Mouse (Mus musculus): ENCODE measurements at regions not wholly inside any gene's neighbourhood (a gene's known extent, or its start where the extent isn't known, plus 50 kb on each side); places are given as distances from the start of the nearest gene placed in this dataset.
A peak's percentile ranks its signal among the peaks of the same experiment; 100 is the strongest.

DNA sequence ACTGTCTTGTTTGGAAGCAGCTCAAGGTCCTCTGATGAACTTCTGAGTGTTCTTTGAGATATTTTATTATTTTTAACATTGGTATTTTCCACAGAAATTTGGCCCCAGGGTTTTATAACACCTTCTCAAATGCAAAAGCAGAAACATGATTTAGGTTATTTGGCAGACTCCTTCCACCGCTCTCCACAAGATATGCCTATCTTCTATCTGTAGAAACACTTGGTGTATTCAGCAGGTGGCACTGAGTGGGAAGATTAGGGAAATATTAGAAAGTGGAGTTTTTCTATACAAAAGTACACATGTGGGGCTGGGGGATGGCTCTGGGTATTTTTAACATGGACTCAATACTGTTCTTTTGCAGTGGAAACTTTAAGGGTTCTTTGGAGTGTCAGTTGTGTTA lies 475.3 kb downstream of the Dach1 start:
- DNase-seq (ENCODE audit: low spot score in 2 of 2), result no peak

DNA sequence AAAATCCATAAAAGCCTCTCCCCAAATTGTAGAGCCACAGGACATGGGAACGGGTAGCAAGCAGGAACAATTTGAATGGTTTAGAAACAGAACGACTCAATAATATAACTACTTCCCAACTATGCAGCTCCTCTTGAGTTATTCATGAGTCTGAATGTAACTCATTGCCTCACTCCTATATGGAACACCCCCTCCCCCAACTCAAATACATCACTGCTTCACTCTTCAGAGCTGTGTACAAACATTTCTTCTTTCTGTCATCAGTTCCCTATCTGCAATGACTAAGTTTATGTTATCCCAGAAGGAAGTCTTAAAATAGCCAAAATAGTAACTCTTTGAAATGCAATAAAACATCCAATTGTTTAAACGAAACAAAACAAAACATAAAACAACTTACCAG lies 484.9 kb downstream of the Dach1 start:
- DNase-seq (ENCODE audit: low spot score in 2 of 2), result no peak

DNA sequence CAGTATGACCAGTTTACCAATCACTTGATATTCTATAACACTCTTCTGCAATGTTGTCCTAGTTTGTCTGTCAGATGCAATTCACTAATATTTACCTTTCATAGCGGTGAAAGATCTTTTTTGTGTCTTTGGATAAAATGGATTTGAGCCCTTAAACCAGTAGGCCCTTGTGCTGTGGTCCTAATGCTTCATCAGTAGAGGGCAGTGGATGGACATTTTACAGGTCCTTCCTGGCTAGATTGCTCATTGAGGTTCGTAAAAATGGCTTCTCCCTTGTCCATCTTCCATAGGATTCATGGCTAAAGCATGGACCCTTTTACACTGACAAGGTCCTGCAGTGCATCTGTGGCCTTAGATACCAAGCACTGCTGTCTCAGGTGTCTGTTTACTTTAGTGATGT lies 501.8 kb downstream of the Dach1 start:
- DNase-seq (ENCODE audit: low spot score in 2 of 2), result no peak

DNA sequence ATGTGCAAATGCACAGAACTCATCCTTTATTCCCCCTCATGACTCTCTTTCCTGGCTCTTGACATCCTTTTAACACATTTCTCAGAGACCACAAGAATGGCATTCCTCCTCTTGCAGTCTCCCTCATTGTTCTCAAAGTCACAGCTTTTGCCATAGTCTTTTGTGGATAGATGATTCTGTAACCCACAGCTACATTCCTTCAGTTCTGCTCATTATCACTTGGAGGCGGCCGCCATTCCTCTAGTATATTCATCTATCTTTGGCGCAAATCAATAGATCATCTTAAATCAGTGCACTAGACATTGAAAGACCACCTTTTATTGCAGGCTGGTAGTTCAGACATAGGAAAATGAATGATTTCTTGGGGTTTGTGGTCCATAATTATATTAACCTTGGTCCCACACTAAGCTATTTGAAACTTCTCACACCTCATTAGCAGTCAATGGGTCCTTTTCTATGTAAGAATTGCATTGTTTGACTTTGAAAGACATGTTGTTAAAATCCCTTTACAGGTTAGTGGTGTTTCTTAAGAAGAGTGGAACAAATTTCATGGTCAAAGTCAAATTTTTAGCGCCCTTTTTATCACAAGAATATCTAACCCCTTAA lies 531.3 kb downstream of the Dach1 start:
- DNase-seq (ENCODE audit: low spot score in 2 of 2), result no peak

DNA sequence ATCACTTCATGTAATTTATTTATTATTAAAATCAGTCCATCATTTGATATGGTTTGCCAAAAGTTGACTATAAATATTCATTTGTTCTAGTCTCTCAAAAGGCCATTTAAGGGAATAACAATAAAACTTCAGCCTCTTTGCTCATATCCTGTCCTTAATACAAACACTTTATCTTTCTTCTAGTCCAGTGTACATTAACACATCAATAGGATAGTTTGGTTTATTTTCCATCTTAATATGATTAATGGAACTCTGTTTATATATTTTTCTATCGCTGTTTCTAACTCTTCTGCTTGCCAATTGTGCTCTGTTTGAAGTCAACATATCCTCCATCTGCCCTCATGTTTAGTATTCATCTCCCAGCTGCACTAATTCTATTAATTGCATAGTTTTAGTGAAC lies 558.1 kb downstream of the Dach1 start:
- DNase-seq (ENCODE audit: low spot score in 2 of 2), result no peak

DNA sequence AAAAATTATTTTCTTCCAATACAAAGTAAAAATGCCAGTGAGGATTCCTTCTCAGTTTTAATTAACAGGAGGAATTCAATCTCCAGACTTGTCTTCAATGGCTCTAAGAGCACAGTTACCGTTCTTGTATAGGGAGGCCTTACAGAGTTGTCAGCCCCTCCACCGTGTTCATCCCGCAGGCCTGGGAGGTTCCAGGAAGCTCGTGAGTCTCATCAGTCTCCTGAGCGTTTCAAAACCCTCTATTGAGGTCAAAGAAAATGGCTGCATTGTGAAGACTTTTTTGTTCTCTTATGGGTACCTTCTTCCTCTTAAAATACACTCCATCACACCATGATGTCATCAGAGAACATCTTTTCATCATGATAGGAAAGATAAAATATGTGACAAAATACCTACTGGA lies 572.9 kb downstream of the Dach1 start:
- no peak for DNase-seq (ENCODE audit: low spot score in 2 of 2)

DNA sequence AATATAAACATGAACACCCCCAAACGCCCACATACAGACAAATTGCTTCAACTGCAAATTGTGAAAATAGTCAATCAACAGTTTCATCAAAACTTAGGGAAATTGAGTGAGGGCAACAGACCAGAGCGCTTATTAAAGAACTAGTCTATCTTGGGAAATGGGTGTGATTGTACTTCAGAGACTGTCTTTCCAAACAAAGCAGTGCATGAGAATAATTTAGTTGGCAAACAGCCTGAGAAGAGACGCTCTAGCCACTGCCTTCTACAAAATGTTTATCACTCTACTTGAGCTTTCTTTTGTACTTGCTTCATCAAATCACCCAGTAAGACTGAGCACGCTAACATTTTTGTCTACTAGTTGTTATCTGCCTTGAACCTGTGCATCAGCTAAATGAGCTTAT lies 581.0 kb downstream of the Dach1 start:
- DNase-seq (ENCODE audit: low spot score in 2 of 2), result no peak

DNA sequence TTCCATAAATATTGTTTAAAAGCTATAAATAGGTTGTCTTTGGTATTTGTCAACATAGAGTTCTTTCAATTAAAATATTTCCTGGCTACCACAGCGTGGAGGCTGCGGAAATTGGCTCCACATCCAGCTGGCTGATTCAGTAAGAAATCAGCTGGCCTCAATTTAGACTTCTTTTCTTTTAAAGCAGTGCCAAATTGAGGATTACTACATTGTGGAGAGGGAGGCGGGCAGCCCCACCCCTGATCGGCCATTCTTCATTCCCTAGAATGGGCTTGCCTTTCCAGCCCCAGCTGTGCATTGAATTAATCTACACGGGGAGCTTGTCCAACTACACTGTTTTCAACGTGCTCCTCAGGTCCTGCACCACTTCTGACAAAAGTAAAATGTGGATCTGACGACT lies 581.4 kb downstream of the Dach1 start:
- DNase-seq (ENCODE audit: low spot score in 2 of 2), result peak; percentile 27 to 28

DNA sequence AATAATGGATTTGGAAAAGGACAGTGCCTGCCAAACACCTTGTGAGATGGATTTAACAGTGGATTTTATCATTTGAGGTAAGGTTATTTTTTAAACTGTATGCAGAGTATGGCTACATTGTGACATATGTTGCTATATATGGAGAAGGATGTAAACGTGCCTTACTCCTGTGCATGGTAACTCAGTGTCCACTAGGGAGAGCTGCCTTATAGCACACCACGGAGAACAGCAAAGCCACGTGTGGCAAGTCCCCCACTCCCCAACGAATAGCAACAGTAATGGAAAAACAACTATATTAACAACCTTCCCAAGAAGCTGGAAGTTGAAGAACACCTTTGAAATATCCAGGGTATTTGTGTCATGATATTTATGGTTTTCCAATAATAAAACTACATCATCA lies 582.6 kb downstream of the Dach1 start:
- DNase-seq (ENCODE audit: low spot score in 2 of 2), result no peak

DNA sequence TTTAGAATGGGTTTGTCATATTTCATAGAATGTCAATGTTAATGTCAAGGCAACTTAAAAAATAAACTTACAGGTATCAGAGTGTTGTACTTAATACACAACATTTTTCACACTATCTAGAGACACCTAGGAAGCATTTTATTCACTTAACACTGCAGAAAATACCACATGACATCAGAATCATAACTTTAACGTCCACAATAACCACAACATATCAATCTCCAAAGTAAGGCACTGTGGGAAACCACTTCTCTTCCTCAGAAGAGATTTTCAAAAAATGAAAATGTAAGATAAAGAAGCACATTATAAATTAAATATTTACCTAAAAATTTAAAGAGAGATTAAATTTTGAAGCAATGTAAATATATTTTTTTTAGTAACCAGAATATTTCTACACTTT lies 599.3 kb downstream of the Dach1 start:
- no peak for DNase-seq (ENCODE audit: low spot score in 2 of 2)

DNA sequence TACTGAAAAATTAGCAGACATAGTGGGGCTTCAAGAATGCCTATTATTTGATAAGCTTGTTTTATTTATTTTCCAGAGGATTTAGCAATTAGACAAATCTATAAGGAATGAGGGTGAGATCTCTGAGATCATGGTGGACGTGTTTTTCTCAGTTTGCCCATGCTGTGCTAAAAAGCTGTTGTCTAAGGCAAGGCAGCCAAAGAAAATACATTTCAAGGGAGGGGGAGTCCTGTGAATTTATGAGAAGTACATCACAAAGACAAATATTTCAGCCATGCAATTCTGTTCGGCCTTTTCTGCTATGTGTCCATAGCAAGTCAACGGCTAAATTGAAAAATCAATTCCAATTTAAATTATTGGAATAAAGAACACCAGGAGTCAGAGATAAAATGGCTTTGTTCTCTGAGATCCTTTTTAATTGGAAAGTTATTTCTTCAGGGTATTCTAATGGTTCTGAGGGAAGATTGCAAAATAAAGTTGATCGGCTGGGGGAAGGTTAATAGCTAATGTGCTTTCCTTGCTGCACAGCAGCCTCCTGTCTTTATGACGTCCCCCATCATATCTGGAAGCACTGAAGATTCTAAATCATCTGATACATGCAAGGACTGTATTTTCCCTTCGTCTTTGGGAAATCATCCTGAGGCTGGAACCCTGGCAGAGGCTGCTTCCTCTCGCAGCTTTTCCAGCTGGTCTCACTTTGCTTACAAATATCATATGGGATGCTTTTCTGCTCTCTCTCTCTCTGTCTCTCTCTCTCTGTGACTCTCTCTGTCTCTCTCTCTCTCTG lies 609.3 kb downstream of the Dach1 start:
- no peak for DNase-seq (ENCODE audit: low spot score in 2 of 2)

DNA sequence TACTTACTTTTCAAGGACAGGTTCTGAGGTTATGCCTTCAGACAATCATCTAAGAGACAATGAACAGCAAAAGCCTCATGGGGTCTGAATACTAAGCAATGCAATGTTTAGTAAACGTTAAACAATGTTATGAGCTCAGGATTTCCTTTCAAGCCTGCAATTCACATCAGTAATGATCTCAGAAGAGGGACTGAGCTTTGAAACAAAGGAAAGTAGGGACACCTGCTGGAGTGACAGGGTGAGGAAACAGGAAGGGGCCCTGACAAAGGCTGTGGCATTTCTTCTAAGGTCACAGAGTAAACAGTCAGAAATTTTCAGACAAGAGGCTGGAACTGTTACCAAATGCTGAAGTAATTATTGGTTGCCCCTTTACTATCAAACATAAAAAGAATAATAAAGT lies 610.0 kb downstream of the Dach1 start:
- DNase-seq (ENCODE audit: low spot score in 2 of 2), result no peak

DNA sequence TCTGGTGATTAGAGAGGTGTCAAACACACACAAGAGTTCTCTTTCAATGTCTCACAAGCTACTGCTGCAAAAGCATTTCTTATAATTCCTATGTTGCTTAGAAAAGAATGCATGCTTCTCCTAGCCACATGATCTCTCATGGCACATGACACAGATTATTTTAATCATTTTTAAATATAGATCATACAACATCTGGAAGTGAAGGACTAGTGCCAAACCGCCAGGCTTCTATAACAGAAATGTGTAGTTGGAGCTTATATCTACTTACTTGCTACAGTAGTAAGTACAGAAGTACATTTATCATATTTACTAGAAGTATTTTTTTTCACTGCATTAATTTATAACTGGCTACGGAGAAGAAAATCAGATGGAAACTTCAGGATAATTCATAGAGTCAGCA lies 611.3 kb downstream of the Dach1 start:
- DNase-seq (ENCODE audit: low spot score in 2 of 2), result no peak

DNA sequence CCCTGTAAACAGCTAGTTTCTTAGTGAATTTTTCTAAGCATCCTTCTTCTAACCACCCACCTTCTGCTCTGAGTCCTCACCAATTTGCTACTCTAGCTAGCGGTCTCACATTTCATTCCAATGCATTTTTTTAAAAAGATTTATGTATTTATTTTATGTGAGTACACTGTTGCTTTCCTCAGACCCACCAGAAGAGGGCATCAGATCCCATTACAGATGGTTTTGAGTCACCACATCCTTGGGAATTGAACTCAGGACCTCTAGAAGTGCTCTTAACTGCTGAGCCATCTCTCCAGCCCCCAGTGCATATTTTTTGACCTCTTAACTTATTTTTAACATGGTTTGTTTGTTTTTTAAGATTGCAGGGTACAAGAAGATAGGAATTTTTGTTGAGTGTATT lies 611.7 kb downstream of the Dach1 start:
- DNase-seq (ENCODE audit: low spot score in 2 of 2), result peak; percentile 4 to 14

DNA sequence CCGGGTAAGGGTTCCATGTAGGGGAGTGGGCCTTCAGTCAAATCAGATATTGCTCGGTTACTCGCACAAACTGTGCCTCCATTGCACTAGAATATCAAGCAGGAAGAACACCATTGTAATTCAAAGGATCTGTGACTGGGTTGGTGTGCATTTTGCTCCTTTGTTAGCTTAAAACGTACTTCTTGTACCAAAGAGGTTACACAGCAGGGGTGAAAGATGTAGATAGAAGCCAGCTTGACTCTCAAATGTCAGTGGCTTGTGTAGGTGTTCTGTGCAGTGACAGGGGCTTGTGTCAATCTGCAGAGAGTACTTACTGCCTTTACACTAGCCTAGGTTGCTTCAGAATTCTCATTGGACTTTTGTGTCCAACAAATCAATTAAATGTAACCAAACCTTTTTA lies 623.3 kb downstream of the Dach1 start:
- DNase-seq (ENCODE audit: low spot score in 2 of 2), result no peak

DNA sequence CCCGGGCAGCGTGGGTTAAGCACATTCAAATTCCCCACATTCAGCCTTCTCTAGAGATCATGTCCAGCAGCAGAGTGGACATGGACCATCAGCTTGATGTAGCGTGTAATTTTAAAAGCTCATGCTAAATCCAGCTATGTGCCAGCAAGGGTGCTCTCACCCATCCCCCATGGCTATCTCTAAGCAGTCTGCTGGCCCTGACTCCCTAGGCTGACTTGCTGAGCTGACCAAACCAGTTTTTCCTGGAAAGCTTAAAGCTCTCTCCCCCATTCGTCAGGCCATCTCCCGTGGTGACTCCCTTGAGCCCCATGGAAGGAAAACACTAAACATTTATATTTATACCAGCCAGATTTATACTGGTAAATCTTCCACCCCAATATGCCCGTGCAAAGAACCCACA lies 625.3 kb downstream of the Dach1 start:
- no peak for DNase-seq (ENCODE audit: low spot score in 2 of 2)

DNA sequence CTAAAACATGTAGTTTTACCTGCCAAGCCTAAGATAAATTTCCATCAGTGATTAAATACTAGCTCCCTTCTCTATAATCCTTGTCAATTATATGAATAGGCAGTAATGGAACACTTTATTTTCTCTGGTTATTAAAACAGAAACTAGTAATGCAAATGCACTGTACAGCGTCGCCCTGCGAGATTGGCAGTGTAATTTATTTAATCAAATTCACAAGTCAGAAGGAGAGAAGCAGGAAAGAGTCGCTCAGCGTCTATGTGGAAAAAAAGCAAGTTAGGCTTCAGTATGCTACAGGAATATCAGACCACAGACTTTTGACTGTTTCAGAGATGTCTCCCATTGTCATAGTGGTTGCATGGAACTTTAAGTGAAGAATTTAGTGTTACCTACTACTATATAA lies 632.6 kb downstream of the Dach1 start:
- no peak for DNase-seq (ENCODE audit: low spot score in 2 of 2)

DNA sequence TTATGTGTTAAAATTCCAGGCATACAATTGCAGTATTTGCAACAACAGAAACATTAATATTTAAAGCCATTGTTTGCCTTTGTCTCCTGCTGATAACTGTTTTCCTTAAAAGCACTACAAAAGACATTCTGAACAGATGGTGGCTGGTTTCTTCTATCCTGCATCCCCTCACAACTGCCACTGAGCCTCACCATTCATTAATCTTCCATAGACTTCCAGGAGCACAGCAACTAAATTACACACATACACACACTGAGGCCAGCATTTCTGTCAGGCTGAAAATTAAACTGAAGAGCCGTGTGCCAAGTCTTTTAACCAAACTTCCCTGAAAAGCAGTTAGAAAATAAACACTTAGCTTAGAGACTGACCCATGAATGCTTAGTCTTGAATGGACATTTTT lies 658.2 kb downstream of the Dach1 start:
- DNase-seq (ENCODE audit: low spot score in 2 of 2), result no peak

DNA sequence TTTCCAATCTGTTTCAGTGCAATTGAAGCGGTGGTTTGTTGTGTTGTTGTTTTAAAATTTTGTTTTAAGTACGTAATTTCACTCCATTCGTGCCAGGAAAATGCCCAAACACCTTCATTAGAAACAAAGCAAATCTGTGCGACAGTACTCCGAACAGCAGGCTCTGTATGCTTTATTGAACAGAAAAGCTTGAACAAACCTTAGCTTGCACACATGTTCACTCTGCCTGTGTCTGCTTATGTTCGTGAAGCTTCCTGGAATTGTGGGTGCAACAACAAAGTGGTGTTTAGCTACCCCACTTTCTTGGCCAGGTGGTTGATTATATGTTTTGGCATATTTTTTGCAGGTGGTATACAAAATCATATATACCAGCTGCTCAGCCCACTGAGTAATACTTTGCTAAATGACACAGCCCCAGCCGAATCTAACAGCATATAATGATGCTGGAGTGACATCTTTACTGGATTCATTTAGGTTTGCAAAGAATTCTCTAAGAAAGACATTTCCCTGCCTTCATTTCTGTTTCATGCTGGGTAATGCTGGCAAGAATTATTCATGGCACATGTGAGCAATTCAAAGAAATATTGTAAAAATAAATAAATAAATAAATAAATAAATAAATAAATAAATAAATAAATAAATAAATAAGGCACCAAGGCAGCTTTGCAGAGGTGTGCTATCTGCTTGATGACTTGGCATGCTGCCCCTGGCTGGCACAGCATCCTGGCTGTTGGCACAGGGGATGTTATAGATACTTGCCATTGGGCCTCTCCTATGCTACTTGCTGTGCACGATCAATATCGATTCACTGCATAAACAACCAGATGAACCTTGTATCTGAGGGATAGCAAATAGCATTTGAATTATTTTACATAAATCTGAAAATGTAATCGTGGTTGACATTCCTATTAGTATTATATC lies 679.9 kb downstream of the Dach1 start:
- DNase-seq (ENCODE audit: low spot score in 2 of 2), result no peak

DNA sequence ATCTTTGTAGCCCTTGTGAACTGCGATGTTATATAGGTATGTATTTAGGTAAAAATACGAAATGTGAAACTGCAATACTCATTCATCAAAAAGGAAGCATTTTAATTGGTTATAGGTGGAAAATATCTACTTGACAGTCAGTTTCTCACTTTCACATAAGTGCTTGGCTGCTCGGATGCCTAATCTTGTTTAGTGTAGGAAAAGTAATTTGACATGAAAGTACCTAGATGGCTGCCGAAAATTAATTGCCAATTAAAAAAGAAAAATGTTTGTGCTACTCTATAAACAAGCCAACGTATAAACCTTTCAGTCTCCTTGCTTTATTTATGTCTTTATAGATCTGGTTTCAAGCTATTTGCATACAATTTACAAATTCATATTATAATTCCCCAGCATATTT lies 691.3 kb downstream of the Dach1 start:
- no peak for DNase-seq (ENCODE audit: low spot score in 2 of 2)

DNA sequence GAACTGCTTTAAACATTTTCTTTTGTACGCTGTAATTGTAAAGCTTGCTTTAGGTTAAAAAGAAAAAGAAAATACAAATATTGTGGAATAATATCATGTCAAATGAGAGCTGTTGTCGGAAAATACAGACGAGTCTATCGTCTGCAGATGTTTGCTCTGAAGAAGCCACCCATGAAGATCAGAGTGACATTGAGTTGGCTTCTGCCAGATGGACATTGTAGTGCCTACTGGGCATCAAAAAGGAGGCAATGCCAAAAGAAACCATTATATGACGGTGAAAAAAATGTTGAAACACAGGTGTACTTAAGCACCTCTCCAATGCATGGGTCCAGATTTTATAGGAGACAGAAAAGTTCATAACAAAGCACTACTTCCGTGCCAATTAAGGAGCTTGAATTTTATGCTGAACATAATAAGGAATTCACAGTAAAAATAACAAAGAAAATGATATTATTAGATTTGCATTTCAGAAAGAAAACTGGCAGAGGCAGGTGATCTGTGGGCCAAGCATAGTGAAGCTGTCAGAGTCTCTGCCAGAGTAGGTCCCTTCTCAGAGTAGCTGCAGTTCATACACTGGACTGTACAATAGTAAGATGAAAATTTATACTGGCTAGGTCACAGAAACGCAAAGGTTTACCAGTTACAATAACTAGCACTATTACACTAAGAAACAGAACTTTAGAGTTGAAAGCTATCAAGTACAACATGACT lies 718.9 kb downstream of the Dach1 start:
- DNase-seq (ENCODE audit: low spot score in 2 of 2), result no peak

DNA sequence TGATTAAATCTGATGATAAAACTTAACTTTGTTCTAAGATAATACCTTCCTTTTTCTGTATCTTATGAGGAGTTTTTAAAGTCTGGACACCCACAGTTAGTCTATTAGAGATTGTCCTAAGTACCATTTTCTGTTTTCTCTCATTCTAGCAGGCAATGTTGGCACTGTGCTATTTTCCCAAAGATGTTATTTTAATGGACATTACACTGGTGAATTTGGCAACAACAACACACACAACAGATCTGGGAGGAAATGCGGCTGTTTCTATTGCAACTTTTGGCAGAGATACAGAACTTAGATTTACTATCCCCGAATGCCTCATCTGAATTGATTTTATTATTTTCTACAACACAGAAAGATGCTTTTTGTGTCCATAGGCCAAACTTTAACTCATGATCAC lies 720.9 kb downstream of the Dach1 start:
- DNase-seq (ENCODE audit: low spot score in 2 of 2), result no peak

Measured in right cerebral cortex, adult 2 months (tissue).